Mouse (Mus musculus): ENCODE measurements around the gene Pitpnc1. TPM values are rescaled to one million over a fixed set of nuclear protein-coding genes. Genes with fewer than 3 reads are reported as not detected.

The Pitpnc1 gene
- 14.3 and 20.7 TPM in 2 replicates for polyA plus RNA-seq (2012; rRNA removed)

DNA sequence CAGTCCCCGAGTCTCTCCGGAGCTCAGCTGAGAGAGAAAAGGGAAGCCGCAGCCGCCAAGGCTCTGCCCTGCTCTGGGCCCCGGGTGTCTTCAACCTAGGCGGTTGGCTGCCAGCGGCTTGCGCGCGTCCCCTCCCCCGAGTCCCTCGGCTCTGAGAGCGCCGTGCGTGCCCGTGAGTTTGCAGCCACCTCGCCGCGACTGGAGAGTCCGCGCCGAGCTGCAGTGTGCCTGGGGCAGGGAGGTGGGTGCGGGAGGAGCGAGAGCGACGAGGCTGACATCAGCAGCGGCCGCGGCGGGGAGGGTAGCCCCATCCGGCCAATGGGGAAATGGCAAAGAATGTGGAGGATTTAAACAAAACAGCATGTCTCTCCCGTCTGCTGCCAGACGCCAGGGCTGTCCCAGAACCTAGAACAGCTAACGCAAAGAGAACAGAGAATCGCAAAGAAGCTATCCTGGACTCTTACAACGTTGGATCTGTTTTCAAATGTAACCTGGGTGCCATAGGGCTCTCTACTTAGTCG lies at the start of gene Pitpnc1:
TSS of gene Pitpnc1 (minus strand) at position 179 of the 521 bp plus-strand sequence.

DNA sequence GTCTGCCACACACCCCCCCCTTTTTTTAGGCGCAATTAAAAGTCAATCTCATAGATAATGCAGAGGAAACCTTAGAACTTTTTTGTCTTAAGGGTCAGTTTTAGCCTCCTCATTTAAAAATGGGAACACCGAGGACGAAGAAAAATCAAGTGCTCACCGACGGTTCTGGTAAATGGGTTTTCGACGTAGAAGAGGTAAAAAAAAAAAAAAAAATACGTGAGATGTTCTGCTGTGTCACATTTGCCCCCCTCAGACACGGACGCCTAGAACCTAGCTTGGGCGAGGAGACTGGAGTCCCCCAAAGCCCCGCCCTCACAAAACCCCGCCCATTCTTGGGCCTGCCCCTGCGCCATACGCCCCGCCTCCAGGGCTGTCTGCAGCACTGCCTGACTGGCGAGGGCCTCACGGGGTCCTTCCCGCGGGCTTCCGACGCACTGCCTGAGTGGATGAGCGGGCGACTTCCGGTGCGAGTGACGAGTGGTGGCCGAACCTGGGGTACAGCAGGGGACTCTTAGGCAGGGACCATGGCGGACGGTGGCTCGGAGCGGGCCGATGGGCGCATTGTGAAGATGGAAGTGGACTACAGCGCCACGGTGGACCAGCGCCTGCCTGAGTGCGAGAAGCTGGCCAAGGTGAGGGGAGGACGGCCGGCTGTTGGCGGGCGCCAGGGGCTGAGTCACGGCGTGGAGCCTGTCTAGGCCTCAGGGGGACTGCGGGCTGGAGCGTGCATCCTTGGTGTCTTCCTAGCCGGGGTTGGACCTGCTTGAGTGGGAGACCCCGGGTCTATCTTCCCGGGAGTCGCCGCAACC lies 8.8 kb upstream of the Pitpnc1 start, which contains the start of gene Psmd12:
TSS of gene Psmd12 (plus strand) at position 432 of the 809 bp plus-strand sequence.

DNA sequence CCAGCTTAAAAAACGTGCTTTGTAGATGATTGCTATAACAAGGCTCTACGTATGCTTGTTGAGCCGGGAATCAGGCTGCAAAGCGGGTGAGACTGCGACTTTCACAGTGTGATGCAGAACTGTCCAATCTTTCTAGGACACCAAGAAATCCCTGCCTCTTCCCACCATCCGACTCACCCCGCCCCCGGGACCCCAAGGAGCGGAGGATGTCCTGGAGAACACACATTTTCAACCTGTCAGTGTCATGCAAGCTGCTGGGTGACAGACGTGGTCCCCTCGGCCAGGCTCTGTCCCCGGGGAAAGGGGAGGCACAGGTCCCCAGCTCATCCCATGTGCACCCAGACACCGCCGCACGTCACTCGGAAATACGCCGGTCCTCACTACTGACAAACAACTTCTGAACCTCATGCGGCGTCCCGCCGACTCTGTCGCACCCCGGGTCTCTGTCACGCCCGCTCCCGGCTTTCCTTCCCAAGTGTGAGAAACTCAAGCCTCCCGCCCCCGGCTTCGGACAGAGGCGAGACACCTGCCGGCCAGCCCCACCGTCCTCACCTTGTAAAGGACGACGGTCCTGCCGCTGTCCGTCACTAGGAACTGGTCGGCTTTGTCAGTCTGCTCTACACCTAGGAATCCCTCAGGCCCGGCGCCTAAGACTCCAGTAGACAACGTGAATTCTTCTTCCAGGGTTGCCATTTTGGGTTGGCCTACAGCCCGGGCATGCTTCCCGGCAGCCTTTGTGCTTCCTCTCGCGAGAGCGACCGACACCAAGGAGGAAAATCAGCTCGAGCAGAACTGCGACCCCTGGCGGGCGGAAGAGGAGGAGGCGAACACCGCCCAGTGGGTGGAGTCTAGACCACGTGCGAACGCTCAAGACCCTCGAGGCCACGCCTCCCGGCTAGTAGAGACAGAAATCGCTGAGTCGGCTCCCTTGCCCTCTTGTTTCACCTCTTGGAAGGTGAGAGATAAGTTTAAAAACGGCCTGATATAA lies 281.6 kb downstream of the Pitpnc1 start, which contains the start of gene Nol11:
TSS of gene Nol11 (minus strand) at position 817 of the 988 bp plus-strand sequence.

Other genes starting within 250 kb of the Pitpnc1 start
- 85.7 and 98.4 TPM in 2 replicates for gene Psmd12, start 8.8 kb upstream of the Pitpnc1 start, polyA plus RNA-seq (2012; rRNA removed)
- gene Helz, start 77.2 kb upstream of the Pitpnc1 start, polyA plus RNA-seq (2012; rRNA removed) = 9.8 and 14.8 TPM in 2 replicates
- gene Cacng1, start 245.8 kb upstream of the Pitpnc1 start, polyA plus RNA-seq (2012; rRNA removed) = 0.24 and 1.6 TPM in 2 replicates

Measured in central nervous system, embryonic 11.5 days (tissue).